Mouse (Mus musculus) cerebellum, postnatal 4 days (tissue): Measurements from ENCODE around the gene Lpp.

ENCODE experiments used
- DNase-seq, 2 experiments: peaks; one replicate each; pipeline ENCODE4 v3.0.0; 2022; ENCODE audit warnings: low spot score in 2 of 2, mixed read lengths in 1 of 2

The Lpp gene

GRCm38 (mm10) chr16:24434531-24435114, 41.3 kb downstream of the Lpp start:
- DNase-seq: no peak

- no peak for DNase-seq
Observed at GRCm38 (mm10) chr16:24435115-24435553, 41.8 kb downstream of the Lpp start.

- DNase-seq: no peak
Observed at GRCm38 (mm10) chr16:24438438-24438837, 45.1 kb downstream of the Lpp start.

DNA sequence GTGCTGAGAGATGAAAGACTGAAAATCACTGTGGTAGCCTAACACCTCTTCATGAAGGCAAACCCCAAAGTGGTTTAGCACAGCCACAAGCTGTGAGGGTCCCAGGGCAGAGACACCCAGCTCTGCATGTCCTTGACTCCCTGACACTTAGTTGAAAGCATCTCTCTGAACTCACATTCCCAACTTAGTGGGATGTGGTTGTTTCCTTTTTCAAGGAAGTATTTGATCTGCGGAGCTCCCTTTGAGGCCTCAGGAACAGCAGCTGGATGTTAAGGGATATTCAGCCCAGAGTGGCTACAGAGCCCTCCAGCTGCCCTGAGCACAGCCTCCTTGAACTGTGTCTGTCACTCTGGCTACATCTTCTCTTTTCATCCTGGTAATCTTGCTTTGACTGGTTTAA, 48.0 kb downstream of the Lpp start:
- DNase-seq: no peak

DNA sequence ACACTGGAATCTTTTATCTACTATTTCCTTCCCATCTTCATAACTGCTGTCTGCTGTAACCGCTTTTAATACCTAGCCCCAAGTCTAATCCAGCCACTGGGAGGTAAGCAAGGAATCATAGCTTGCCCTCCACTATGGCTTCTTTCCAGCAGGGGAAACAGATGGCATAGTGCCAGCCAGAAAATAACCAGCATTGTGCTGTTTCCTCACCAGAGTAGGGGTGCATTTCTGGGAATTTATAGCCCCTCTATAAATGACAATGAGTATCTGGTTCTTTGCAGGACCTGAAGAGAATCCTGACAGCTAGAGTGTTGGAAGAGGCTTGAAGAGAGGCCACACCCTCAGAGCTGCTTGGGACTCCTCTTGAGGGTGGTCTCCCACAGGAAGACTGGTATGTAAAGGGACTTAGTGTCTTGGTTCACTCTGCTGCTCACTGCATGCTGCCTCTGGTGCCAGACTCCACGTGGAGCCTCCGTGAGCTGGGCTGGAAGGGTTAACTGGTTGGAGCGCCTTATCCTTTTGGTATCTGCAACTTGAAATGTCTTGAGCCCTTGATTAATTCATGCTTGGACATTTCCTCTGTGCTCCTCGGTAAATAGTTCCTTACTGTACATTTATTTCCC, 49.3 kb downstream of the Lpp start:
- DNase-seq: no peak

- no peak for DNase-seq
Observed at GRCm38 (mm10) chr16:24443123-24443515, 49.8 kb downstream of the Lpp start.

DNA sequence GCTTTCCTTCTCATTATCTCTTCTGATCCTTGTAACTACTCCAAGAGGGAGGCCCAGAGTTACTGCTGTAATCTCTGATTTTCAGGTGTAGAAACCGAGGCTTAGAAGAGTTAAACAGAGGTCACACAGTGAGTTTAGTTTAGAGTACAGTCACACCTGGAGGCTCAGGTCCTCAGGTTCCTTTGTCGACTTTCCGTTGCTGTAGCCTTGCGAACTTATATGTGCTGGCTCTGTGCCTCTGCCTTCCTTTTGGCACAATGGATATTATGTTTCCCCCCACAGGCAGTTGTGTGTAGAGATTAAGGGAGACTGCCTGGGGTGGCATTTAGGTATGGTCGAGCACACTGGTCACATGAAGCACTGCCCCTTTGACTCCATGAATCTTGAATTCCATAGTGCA, 50.2 kb downstream of the Lpp start:
- no peak for DNase-seq

GRCm38 (mm10) chr16:24444818-24445217, 51.5 kb downstream of the Lpp start:
- no peak for DNase-seq

- no peak for DNase-seq
Observed at GRCm38 (mm10) chr16:24445473-24445872, 52.2 kb downstream of the Lpp start.

DNA sequence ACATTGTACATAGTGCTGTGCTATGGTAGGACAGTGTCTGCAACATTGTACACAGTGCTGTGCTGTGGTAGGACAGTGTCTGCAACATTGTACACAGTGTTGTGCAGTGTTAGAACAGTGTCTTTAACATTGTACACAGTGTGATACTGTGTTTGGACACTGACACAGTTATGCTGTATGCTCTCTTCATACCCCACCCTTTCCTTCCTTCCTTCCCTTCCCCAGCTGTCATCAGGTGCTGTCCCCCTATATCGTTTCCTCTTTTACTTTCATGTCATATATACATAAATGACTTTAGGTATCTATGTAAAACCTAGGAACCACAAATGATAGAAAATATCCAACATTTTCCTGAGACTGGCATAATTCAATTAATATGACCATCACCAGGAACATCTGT, 53.1 kb downstream of the Lpp start:
- DNase-seq: no peak

DNA sequence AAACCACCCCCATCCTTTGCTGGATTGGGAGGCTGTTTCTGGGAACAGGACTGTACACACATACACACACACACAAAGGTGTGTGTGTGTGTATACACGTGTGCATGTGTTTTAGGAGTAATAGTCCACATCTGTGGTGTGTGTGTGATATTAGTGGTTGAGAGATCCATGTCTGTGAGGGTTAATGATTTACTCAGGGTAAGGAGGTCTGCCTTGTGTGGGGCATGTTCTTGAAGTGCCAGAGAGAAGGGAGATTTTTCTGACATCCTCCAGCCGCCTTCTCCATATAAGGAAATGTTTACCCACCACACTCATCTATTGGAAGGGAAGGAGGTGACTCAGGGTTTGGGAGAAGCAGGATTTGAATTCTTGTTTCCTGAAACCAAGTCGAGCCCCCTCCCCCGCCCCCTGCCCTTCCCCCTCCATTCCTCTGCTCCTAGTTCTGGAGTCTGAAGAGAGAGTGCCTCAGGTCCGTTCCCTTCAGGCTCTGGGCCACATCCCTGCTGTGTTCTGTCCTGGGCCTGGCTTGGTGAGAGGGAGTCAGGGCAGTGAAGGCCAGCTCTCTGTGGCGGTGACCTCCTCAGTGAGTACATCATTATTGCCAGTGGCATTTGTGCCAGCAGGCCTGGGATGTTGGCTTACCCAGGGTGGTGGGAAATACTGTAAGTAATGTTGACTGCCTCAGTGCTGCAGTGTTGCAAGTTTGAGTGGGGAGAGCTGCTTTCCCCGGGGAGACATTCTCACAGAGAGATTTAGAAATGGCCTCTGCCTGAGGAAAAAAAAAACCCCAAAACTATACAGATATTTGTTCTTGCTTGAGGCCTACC, 54.6 kb downstream of the Lpp start:
- DNase-seq: no peak

DNA sequence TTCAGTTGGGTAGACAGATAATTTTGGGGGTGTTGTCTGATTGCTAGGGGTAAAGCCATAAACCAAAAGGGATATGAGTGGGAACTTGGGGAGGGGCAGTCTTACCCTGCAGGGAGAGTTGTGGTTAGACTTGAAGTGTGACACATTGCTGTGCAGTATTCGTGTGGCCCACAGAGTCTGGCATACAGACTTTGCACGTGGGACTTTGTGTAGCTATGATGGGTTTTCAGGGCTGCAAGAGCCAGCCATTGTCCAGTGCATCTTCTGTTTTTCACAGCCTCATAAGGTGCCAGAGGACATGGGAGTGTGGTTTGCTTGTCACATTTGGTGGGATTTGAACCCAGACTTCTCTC, 55.2 kb downstream of the Lpp start:
- DNase-seq: no peak

GRCm38 (mm10) chr16:24449806-24450205, 56.5 kb downstream of the Lpp start:
- no peak for DNase-seq

GRCm38 (mm10) chr16:24450256-24450655, 56.9 kb downstream of the Lpp start:
- no peak for DNase-seq

GRCm38 (mm10) chr16:24451123-24451522, 57.8 kb downstream of the Lpp start:
- DNase-seq: no peak

DNA sequence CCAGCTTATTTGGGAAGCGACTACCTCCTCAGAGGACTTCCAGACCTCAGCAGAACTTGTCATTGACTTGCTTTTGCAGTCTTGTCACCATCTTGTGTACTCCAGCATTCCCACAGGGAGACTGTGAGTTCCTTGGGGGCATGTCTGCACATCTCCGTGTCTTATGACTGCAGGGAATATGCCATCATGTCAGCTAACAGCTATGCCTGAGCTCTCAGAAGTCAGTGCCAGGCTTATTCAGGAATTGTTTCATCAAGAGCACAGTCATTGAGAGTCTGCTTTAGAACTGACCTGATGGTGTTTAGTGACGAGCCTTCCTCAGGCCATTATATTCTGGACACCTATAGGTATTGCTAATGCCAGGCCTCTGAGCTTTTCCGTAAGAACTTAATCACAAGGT, 60.2 kb downstream of the Lpp start:
- no peak for DNase-seq

- no peak for DNase-seq
Observed at GRCm38 (mm10) chr16:24454493-24454892, 61.2 kb downstream of the Lpp start.

- no peak for DNase-seq
Observed at GRCm38 (mm10) chr16:24455361-24455855, 62.1 kb downstream of the Lpp start.

GRCm38 (mm10) chr16:24463842-24464241, 70.5 kb downstream of the Lpp start:
- DNase-seq: no peak

- no peak for DNase-seq
Observed at GRCm38 (mm10) chr16:24464436-24464835, 71.1 kb downstream of the Lpp start.

DNA sequence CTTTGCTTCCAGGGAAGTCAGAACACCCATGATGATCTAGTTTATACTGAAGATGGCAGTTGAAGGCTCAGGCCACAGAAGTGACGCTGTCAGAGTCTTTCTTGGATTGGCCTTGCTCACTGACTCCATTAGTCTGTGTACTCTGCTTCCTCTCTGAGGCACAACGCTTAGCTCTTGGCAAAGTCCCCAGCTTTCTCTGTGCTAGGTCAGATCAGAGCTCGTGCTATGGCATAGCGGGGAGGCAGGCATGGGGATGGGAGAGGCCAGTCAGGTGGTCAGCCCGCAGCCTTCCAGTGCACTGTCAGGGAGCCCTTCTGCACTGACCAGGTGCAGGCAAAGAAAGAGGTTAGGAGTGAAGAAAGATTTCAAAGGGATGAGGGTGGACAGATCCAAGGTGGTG, 72.3 kb downstream of the Lpp start:
- no peak for DNase-seq

- DNase-seq: no peak
Observed at GRCm38 (mm10) chr16:24467544-24468290, 74.4 kb downstream of the Lpp start.
